Mouse (Mus musculus) regulatory T cell (primary cell): ENCODE data around the gene Gm39566.

ENCODE experiments used
- in situ Hi-C: fragments of 300-600 bp; cut with MboI, MseI; formaldehyde crosslinking; loops from one replicate; pipeline ENCODE4 v1.15.1; 2025; ENCODE audit warnings: high pct_unique_total_duplicates

The Gm39566 gene

GRCm38 (mm10) chr11:69834001-69834549 lies 19.0 kb upstream of the Gm39566 start:
- in situ Hi-C loops = no loop called here

- in situ Hi-C loops = no loop called here
Observed at GRCm38 (mm10) chr11:69833554-69833953, 18.5 kb upstream of the Gm39566 start.

DNA sequence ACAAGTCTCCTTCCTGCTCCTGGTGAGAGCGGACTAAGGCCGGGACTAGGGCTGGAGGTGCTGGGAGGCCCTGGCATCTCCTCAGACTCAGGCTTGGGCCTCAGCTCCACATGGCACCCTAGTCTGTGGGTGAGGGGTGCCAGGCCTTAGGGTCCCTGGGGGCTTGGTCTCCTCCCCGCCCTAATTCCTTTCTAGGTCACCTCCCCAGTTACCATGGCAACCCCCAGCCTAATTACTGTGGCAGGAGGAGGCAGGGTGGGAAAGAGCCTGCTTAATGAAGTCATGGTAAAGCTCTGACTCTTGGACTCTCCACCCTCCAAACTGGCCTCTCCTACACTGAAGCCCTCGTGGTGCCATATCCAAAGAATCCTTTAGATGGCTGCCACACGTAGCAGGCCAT lies 13.7 kb upstream of the Gm39566 start:
- in situ Hi-C loops = no loop called here

- in situ Hi-C loops = no loop called here
Observed at GRCm38 (mm10) chr11:69823456-69823855, 8.4 kb upstream of the Gm39566 start.

DNA sequence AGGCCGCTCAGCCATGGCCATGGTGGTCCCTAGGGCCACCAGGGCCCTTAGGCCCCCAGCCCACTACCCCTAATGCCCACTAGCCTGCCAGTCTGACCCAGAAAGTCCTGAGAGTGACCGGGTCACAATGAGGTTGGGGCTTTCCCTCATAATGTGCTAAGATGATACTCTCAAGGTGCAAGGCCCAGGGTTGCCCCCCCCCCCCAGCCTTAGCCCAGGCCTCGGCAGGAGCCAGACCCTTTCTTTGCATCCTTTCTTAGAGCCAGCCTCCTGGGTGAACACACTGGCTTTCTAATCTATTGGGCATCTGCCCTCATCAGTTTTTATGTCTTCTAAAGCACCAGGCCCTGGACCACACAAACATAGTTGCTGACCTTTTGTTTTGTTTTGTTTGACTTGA lies 7.0 kb upstream of the Gm39566 start, which contains the start of gene Spem1:
TSS of gene Spem1 (minus strand) at position 101 of the 400 bp plus-strand sequence.
- in situ Hi-C loops = no loop called here

GRCm38 (mm10) chr11:69818871-69819270 lies 3.8 kb upstream of the Gm39566 start:
- in situ Hi-C loops = no loop called here

DNA sequence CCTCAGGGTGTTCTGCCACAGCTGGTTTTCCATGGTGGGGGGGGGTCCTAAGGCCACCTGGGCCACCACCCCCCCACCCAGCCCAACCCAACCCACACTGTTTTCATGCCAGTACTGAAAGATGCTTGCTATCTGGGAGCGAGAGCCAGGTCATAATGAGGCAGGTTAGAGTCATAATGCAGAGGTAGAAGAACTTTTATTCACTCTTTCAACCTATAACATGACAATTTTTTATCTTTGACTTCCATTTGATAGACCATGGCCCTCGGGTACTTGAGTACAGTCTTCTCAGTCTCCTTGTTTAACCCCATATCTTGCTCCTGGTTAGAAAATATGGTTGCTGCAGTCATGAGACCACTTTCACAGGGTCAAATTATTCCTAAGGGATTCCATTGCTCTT lies 3.3 kb upstream of the Gm39566 start, which contains the start of gene Spem2:
TSS of gene Spem2 (minus strand) at position 101 of the 400 bp plus-strand sequence.
- in situ Hi-C loops = no loop called here

DNA sequence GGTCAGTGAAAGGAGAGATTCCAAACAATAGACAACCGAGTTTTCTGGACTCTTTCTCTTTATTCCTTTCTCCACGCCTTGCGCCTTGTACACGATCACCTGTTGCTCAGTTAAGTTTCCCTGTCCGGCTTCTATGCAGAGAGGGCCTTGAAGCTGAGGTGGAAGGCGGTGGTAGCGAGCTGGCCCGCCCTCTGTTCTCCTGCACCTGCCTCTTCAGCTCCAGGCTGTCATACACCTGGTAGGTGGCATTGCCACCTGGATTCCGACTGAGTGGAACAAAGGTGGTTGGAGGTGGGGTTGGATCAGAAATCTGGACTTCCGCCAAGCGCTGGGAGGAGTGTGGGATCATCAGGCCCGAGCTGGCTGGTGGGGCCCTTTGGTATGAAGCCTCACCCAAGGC lies 1.4 kb upstream of the Gm39566 start:
- in situ Hi-C loops = no loop called here

DNA sequence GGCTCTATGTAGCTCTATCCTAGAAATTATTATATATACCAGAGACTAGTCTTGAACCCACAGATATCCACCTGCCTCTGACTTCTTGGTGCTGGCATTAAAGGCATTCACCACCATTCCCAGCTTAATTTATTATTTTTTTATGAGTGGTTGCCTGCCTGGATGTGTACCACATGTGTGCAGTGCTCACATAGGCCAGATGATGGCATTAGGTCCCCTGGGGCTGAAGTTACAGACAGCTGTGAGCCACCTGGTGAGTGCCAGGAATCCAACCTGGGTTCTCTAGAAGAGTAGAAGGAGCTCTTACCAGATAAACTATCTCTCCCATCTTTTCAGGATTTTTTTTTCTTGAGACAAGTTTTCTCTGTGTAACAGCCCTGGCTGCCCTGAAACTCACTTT lies 4.8 kb downstream of the Gm39566 start:
- in situ Hi-C loops = no loop called here

DNA sequence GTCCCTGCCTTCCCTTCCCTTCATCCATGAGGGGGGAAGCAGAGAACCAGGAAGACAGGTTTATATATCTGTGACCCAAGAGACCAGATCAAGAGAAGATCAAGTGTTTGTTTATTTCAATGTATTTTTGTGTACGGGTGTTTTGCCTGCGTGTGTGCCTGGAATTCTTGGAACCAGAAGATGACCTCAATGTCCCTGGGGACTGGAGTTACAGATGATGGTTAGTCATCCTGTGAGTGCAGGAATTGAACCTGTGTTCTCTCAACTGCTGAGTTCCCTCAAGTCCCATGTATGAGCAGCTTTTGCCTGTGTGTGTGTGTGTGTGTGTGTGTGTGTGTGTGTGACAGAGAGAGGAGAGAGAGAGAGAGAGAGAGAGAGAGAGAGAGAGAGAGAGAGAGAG lies 7.5 kb downstream of the Gm39566 start:
- in situ Hi-C loops = no loop called here

- in situ Hi-C loops = no loop called here
Observed at GRCm38 (mm10) chr11:69806378-69806777, 8.7 kb downstream of the Gm39566 start.

DNA sequence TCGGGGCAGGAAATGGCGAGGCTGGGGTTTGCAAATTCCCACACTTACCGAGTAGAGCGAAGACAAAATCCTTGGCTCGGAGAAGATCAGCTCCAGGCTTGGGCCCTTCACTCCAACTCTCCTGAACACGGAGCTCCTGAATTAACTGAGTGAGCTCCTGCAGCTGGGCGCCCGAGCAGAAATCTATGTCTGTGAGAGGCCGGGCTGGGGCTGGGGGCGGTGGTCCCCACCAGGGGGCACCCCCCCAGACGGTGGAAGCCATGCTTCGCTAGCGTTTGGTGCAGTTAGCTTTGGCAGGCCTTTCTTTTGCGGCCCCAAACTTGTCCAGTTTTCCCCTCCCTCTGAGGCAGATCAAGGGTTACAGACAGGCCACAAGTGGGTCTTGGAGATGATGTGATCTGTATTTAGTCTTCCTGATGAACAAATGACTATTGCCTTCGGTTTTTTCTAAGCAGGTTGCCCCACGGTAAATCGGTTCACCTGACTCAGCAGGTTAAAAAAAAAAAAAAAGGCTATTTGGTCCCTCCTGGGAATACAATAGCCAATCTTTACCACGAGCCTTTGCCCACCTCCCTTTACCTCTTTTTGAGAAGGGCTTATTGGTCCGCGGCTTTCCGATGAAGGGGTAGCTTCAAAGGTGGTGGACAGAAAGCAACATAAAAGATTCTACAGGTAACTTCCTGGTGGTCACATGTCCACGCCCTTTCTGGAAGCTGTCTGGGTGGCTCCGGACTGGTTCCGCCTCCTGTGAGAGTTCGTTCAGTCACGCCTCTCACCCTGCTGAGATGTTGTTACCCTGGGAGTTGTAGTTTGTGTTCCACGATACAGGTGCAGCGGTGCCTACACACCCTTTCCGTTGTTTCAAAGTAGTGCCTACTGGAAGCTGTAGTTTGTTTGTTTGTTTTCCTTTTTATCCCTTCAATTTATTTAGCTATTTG lies 9.9 kb downstream of the Gm39566 start, which contains the start of gene Tmem102:
TSS of gene Tmem102 (minus strand) at position 653 of the 938 bp plus-strand sequence.
- in situ Hi-C loops = loop anchor here (5.0 kb wide), 1 partner anchor 38 kb away; the partner anchor contains the start of gene Zbtb4

DNA sequence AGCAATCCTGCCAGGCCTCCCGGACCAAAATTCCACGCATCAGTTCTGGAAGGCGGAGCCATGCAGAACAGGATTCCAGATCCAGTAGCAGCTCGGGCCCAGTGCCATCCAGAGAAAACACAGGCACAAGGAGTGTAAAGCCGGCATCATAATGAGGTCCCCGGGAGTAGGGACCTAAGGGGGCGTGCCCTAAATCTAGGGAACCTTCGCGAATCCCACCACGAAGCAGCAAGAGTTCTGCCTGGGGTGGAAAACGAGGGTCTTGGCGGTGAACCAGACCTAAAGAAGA lies 10.5 kb downstream of the Gm39566 start:
- in situ Hi-C loops = loop anchor here (5.0 kb wide), 1 partner anchor 37 kb away; the partner anchor contains the start of gene Zbtb4

GRCm38 (mm10) chr11:69803786-69804651 lies 11.1 kb downstream of the Gm39566 start:
- in situ Hi-C loops = loop anchor here (5.0 kb wide), 1 partner anchor 37 kb away; the partner anchor contains the start of gene Zbtb4

GRCm38 (mm10) chr11:69803328-69803727 lies 11.8 kb downstream of the Gm39566 start:
- in situ Hi-C loops = loop anchor here (5.0 kb wide), 1 partner anchor 36 kb away; the partner anchor contains the start of gene Zbtb4

- in situ Hi-C loops = loop anchor here (5.0 kb wide), 1 partner anchor 35 kb away; the partner anchor contains the start of gene Zbtb4
Observed at GRCm38 (mm10) chr11:69802648-69803105, 12.4 kb downstream of the Gm39566 start.

GRCm38 (mm10) chr11:69801379-69801977 lies 13.6 kb downstream of the Gm39566 start, which contains the start of gene Fgf11:
TSS of gene Fgf11 (minus strand) at chr11:69801857.
- in situ Hi-C loops = loop anchor here (5.0 kb wide), 1 partner anchor 34 kb away; the partner anchor contains the start of gene Zbtb4

- in situ Hi-C loops = loop anchor here (5.0 kb wide), 1 partner anchor 33 kb away; the partner anchor contains the start of gene Zbtb4
Observed at GRCm38 (mm10) chr11:69800392-69801197, 14.5 kb downstream of the Gm39566 start.

GRCm38 (mm10) chr11:69800138-69800391 lies 15.0 kb downstream of the Gm39566 start:
- in situ Hi-C loops = loop anchor here (5.0 kb wide), 1 partner anchor 33 kb away; the partner anchor contains the start of gene Zbtb4
